Mouse (Mus musculus) spleen, embryonic (tissue): ENCODE measurements around the gene Apip.

Source experiments
- CTCF ChIA-PET: fragments of 350-600 bp; sonication (Branson Sonifier 250); formaldehyde crosslinking; loops from one replicate; lab custom pipeline; 2022; lab: Charles Lee

Gene Apip

GRCm38 (mm10) chr2:103088099-103088498, 14.6 kb downstream of the Apip start:
- CTCF ChIA-PET = no interaction called here

GRCm38 (mm10) chr2:103089521-103089920, 16.0 kb downstream of the Apip start:
- CTCF ChIA-PET = no interaction called here

DNA sequence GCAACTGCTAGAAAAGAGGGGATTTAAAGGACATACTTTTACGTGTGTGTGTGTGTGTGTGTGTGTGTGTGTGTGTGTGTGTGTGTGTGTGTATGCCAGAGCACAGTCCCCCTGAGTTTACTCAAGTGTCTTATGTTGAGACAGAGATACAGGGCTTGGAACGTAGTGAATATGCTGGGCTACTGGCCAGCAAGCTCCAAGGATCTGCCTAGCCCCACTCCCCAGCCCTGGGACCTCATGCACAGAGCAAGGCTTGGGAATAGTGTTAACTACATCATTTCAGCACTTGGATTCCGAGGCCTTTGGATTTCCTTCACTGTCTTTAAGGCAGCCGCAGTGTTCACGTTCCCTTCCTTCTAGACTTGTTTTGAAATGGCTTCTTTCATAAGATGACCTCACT, 29.1 kb downstream of the Apip start:
- CTCF ChIA-PET = no interaction called here

GRCm38 (mm10) chr2:103106172-103106571, 32.7 kb downstream of the Apip start:
- CTCF ChIA-PET = no interaction called here

DNA sequence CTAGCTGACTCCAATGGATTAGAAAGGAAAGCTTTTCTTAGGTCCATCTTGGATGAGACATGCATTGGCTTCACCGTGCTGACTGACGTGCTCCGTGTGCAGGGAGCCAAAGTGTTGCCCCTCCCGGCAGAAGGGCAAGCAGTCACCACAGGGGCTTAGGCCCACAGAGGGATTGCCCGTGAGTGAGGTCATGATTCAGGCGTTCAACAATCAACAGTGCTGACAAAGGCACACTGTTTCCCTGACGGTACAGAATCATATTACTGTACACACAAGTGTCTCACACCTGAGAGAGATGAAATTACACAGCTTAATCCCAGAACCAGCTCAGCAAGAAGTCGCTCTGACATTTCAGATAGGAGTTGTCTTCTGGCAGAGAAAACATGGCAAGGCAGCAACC, 38.2 kb downstream of the Apip start:
- CTCF ChIA-PET = no interaction called here

GRCm38 (mm10) chr2:103117212-103117611, 43.7 kb downstream of the Apip start:
- CTCF ChIA-PET = no interaction called here

DNA sequence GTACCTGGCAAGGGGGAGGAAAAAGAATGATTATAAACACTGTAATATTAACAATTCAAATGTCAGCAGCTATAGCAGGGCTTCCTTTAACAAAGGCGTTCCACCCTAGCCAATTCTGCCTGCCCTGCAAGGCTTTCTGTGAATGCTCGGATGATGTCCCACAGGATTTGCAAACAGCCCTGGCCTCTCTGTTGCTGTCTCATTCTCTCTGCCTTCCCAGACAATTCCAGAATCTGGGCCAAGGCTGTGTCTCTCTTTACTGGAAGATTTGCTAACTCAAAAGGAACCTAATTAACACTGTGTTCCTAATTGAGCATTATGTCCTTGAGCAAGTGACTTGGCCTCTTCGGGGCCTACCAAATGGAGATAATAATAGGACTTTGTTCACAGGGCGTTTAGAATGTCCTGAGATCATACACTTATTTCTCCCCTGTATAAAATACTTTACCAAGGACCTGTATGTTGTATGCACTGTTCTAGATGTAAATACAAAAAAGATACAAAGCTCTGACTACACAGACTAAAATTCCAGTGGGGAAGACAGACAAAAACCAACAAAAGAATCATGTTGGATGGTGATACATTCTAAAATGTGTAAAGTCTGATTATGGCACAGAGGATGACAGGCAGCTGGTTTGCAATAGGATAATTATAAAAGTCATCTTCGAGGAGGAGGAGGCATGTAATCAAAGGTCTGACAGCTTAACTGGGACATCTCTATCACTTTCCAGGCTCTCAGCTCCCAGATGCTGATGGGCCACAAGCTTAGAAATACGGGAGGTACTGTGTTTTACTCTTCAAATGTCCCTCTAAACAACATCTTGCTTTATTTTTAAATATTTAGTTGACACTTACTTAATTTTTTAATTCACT, 45.1 kb downstream of the Apip start:
- CTCF ChIA-PET = no interaction called here

GRCm38 (mm10) chr2:103119197-103119854, 45.9 kb downstream of the Apip start:
- CTCF ChIA-PET = no interaction called here

- CTCF ChIA-PET = no interaction called here
Measured at GRCm38 (mm10) chr2:103129676-103130075, 56.2 kb downstream of the Apip start.

DNA sequence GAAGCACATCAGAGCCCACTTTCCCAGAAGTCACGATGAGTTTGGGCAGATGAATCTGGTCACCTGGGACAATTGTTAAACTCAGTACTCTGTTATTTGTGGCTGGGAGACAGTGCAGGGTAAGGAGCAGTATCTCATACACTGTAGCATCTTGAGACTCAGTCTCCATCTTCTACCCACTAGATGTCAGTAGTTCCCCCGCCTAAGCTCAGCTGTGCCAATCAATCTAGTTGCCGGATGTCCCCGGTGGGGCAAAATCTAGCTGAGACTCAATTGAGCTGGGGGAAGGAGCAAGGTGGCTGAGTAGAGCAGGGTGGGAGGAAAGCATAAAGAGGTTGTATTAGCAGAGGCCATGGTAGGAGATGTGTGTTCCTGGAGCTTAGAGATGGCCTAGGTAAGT, 57.7 kb downstream of the Apip start:
- CTCF ChIA-PET = no interaction called here

DNA sequence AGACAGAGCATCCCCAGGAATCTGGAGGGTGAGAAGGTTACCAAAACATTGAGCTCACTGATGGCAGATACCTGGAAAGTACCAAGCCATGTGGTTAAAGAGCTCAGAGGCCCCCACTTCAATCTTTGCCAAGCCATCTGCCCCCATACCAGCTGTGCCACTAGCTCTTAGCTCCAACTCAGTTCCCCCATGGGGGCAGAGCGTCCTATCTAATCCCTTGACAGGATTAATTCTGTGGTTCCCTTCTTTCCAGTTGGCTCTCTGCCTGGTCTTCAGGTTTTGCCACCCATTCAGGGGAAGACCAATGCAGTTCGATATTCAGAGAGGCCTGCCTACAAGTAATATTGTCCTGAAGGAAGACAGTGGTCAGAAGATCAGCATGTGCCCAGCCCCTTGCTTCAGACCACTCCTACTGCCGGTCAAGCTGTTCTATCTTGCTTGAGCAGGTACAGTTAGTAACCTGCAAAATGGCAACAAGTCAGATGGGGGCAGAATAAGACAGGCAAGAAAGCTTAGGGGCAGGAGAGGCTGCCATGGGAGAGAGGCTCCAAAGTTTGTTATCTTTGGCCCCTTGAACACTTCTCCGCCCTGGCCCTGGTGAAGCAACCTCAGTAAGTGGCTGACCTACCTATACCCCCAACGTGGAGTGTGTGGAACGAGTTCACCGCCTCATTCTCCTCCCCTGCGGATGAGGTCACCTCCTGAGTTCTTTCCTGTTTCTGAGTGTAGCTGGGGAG, 65.2 kb downstream of the Apip start:
- CTCF ChIA-PET = interaction anchor here (0.6 kb wide), 1 partner anchor 1257 kb away, joined by 3 read pairs; no protein-coding TSS in a partner anchor
